Mouse (Mus musculus): ENCODE data around the gene Abhd14a.

- TF ChIP-seq CTCF (IDR thresholded peaks at IDR 0.05) (no peak), EP300 (IDR thresholded peaks at IDR 0.05) (peak; percentile 63)
Measured at GRCm38 (mm10) chr9:106476002-106476923, 28.8 kb upstream of the Abhd14a start.

All from lung, postnatal 0 days (tissue).